Mouse (Mus musculus) megakaryocyte, adult 5-6 weeks (primary cell): ENCODE measurements at regions not wholly inside any gene's neighbourhood (a gene's known extent, or its start where the extent isn't known, plus 50 kb on each side); places are given as distances from the start of the nearest gene placed in this dataset.
A peak's percentile ranks its signal among the peaks of the same experiment; 100 is the strongest.

ENCODE experiments used
- ATAC-seq: 2 replicates; pipeline ENCODE4 v1.8.0; 2016; ENCODE audit warnings: mild to moderate bottlenecking, inconsistent platforms; ENCODE audit not compliant: poor library complexity, severe bottlenecking

DNA sequence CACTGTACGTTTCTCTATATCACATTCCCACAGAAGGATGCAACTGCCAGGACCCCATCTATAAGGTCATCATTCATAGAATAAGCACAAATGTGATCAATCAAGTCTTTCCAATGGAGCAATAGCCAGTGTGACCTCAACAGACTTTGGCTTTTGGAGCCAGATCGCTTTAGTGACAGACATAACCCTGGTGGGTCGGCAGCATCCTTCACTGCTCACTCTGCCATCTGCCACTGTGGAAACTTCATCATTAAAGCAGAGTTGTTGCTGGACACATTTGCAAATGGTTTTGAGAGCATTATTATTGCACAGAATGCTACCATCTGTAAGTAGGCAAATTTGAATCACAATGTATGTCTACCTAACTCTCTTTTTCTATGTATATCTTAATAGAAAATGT is 212.9 kb upstream of the Gk2 start:
- no peak for ATAC-seq

DNA sequence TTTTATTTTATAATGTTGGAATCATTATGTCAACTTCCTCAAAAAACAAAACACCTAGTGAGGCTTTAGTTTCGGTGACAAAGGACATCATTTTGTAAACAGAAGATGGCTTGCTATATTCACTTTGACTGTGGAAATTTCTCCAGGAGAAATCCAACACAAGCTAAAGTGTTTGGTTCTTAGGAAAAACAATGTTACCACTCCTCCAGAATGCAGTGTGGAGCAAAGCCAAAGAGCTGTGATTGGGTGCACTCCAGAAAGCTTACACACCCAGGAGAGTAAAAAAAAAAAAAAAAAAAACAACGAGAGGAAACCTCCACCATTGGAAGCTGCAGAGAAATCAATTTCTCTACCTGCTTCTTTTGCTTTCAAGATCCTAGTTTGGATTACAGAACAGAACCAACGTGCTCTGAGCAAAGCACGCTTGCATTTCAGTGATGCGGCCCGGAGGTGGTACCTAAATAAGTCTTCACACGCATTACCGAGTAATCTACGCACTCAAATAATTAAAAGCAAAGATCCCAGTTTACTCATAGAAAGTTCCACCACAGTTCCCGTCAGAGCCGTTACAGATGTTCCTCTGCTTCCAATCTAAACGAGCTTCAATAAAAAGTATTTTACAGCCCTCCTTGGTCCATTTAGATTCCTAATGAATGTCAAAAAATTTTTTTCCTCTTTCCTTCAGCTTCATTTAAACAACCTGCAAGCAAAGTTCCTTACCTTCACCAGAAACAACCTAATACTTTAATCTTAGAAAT is 199.5 kb upstream of the Gk2 start:
- ATAC-seq, result no peak

DNA sequence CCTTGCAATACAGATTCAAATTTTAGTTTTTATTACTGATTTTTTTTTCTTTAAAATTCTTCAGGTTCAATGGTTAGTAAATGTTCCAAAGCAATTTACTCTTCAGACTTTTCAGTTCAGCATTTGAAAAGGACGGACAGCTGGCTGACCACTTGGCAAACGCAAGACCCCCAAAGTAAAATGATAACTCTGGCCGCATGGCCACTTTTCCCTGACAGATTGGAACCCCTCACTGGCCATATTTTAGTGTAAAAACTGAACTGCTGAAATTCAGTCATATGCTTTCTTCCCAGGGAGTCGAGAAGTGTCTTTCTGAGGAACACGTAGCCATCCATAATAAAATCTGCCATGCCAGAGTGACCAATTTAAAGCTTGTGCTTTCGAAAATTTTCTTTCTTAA is 198.4 kb upstream of the Gk2 start:
- ATAC-seq, result no peak

DNA sequence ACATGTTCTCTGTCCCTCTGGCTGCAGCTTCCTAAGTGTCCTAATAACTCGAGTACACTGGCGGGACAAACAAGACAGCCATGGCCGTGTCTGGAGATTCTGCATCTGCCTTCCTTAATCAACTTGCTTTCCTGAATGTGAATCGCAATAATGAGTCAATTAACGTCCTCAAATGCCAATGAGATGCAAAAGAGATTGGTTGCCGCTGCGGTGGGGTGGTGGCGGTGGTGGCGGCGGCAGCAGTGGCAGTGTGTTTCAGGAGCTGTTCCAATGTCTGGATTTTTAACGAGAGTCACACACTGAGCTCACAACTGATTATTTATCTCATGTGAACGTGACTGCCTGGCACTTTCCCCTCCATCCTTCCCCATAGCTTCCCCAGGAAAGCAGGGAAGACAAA is 197.6 kb upstream of the Gk2 start:
- ATAC-seq, result no peak

DNA sequence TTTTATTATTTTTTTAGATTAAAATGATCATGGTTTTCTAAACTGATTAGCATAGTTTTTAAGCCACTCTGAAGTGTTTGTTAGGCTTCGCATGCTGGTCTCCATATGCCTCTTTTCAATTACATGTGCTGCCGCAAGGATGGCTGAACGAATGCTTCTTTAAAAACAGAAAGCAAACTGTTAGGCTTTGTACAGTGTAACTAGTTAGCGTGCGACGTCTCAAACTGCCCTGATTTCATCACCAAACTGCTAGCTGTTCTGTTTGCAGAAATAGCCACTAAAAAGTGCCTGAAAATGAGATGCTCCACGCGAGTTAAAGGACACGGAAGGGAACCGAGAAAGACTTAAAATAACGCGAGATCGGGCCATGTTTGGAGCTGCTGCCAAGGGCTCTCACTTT is 185.4 kb upstream of the Gk2 start:
- ATAC-seq, result no peak

DNA sequence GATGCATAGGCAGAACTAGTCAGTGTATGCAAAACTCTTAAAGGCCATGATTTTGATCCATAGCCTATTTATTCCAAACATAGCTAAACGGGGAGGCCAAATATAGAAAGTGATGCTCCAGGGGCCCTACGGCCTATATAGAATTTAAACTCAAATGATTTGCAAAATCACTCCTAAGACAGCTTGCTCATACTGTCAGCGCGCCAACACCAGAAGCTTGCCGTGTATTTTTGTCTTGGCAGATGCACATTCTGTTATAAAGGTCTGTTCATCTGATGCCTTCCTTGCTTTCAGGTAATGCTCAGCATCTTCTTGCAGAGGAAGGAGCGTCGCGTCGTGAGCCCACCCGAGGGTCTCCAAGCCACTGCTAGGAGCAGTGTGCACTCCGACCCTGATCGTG is 184.8 kb upstream of the Gk2 start:
- ATAC-seq, result no peak

DNA sequence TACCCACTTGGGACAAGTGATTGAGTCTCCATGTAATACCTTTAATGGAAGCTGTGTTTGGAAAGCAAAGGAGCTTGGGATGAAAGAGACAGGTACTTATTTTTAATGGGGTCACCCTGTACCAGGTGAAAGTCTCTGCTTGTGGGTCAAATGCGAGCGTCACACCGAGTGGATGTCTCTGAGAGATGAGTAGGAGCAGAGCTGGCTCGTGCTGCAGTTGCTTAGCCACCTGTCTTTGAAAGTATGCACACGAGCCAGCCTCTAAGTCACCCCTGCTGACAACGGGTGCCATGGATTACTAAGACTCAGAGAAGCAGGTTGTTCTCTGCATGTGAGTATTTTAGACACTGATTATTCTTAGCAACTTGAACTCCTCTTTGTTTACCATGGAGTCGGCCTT is 179.5 kb upstream of the Gk2 start:
- ATAC-seq, result no peak

DNA sequence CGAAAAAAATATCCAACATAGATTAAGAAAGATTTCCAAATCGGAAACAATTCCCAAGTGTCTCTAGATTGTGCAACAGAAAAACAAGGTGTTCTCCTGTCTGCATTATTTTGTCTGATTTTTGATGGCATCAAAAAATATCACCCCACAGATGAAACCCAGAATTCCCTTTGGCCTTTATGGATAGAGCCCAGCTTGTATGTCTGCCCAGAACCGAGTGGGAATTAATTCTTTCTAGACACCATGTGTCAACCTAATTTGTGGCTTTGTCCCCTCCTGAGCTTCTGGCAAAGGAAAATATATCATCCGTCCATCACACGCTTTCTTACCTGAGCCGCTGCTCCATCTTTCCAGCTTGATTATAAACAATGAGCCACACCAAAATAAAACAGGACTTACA is 176.9 kb upstream of the Gk2 start:
- ATAC-seq, result no peak

DNA sequence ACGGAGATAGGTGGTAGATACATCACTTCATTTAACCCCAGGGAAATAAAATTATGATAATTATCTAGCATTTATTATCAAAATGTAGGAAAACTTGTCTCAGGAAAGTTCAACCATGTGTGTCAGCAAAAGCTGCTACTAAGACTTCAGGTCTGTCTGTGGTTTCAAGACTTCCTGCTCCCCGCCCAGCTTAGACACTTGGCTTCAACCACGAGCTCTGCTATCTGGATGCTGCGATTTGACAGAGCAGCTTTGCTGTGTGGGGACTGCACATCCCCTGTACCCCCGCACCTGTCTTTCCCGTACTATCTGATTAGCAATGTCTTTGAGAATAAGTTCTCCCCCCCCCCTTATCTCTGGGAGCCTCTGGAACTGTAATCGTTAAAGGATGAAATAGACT is 176.0 kb upstream of the Gk2 start:
- peak; percentile 57; the same call in 1 of the 2 replicates for ATAC-seq

DNA sequence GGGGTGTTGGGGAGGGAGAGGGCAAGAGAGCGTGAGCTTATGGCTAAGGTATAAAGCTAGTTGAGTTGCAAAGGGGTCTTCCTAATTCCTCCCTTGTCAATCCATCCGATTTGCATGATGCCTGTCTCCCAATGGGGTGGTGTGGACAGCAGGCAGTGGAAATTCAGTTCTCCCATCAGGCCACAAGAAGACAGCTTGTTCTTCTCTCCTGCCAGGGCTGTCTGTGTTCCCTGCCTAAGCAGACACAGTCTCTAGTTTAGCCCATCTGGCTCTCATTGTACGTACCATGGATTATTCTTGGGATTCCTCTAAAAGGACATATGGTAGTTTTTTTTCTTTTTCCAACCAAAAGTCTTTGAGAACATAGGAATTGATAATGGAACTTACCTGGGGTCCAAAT is 168.4 kb upstream of the Gk2 start:
- no peak for ATAC-seq

DNA sequence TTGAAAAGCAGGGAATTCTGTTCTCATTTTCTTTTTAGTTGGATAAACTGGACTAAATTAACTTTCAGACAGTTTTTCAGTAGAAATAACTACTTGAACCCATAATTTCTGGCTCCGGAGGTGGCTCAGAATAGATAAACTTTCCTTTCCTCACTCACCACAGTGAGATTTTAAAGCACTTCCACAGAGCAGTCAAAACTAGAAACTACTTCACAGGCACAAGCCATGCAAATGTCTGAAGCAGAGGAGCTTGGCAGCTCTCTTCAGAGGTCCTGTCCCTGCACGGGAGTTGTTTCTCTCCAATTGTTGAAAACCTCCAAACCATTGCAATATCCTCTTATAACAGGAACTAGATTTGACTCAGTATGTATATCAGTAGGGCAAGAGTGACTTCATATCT is 163.1 kb upstream of the Gk2 start:
- no peak for ATAC-seq

DNA sequence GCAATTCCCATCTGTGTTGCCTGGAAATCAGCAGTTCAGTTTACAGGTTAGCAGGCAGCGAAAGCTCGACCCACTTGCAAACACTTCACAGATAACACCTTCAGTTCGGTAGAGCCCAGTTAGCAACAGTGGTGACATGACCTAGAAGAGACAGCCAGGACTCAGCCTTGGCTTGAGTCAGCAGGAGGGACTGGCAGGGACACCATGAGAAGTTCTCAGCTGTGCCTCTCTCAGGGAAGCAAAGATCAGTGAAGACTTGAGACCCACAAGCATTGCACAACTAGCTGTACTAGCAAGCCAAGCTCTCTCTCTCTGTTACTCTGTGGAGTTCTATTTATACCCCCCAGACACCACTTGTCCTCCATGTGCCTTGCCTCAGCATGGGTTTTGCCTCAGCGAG is 161.6 kb upstream of the Gk2 start:
- no peak for ATAC-seq

DNA sequence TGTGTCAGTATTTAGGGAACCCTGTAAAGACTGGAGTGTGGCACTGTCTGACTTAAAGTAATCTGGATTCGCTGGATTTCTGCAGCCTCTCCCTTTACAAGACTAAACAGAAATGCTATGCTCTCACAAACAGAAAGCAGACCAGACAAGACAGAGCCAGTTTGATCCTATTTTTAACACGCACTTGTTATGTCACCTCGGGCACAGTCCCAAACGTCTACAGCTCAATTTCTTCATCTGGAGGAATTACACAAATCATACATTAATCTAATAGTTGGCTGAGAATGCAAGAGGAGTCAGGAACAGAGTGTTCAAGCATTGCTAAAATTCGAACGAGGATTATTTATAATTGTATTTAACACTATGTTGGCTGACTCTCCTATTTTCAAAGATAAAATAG is 145.4 kb upstream of the Gk2 start:
- no peak for ATAC-seq

DNA sequence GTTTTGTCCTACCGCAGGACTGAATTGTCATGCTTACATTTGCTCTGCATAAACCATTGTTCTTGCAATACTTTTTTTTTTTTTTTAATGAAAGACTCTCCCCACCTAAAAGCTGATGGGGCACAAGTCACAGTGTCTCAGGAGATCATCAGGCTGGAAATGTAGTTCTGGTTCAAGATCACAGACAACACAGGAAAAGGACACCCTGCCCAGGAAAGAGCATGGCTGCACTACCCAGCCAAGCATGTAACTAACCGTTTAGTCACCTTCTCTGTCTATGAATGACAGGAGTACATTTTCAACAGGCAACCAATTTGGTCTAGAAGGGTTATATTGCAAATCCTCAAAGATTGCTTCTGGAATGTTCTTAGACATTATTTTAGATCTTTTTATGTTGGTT is 144.6 kb upstream of the Gk2 start:
- no peak for ATAC-seq

DNA sequence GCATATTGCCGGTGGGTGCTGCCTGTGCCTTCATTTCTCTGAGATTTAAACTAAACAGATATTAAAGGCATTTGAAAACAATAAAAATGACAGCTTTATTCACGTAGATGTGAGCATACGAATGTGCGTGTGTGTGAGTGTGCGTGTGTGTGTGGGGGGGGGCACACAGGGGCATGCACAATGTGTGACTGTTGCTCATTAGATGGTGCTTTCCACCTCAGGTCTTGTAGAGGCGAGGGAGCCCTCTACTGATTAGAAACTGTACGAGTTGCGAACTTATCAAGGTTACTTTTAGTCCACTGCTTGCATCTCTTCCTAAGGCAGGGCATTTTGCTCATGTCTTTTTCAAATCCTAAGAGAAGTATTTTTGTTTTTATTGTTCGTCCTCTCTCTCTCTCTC is 141.9 kb upstream of the Gk2 start:
- ATAC-seq, result no peak

DNA sequence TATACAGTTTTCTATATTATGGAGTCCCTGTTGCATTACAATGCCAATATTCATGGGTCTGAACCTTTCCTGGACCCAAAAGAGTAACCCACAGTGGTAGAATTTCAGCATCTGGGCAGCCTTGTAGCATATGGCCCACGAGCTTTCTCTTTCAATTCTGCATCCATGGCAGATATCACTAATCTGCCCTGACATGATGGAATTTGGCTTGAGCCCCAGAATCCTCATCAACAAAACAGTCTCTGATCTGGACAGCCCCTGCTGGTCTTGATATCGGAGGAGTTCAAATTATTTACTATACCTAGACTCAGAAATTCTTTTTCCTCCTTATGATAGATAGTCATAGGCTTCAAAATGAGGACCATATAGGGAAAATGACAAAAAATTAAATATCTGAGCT is 139.1 kb upstream of the Gk2 start:
- no peak for ATAC-seq

DNA sequence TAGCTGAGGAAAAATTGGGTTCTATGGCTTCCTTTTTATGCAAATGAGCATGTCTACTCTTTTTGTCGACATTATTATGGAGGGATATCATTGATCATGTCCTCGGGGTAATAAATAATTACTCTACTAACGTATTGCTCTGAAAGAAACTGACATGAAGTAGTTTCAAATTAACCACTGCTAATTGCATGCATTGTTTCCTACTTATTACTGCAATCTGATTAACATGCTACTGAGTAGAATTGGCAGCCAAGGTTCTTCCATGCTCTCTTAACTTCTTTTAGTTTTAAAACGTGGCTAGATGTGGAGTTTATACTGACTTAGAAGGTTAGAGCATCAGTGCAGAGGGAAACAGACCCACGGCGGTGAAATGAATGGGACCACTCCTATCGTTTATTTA is 137.3 kb upstream of the Gk2 start:
- no peak for ATAC-seq

DNA sequence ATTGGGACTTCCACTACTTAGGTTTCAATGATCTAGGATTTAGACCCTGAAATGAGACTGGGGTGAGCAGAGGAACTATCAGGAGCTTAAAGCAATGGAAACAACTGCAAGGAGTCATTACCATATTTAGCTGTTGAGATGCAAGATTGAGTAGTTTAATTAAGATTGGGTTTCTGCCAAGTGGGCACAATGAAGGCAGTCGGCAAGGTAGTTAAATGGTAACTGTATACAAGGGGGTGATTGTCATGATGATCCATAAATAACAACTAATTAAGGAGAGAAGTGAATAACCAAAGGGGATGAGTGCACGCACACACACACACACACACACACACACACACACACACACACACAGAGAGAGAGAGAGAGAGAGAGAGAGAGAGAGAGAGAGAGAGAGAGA is 125.7 kb upstream of the Gk2 start:
- no peak for ATAC-seq

DNA sequence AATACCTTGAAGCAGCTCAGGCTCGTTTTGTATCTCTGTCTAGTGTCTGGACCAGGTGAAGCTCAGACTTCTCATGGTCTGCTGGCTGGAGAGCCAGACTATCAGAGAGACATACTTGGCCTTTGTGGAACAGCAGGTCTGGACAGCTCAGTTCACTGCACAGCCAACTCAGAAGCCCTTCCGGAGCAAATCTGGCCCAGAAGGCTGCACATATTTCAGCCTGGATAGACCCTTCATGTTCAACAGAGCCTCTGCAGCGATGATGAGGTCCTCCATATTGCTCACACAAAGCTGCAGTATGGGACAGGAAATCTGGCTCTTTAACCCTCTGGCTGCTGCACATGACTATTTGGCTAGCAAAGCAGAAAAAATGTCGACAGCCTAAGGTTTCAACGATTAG is 108.7 kb upstream of the Gk2 start:
- no peak for ATAC-seq

DNA sequence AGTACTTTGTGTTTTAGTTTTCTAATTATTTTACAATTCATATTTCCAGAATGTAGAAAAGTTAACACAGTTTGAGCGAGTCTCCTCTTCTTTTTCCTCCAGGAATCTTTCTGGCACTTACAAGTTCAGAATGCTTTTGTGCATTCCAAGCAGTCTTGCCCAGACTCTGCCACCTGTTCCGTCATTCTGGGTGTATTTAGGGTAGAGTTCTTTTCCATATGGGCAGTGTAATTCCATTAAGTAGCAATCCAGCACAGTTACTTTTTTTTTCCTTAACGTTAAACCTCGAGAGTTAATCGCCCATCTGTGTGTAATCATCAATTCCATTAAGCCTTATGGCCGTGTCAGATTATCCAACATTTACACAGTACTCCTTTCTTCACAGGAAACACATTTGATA is 106.9 kb upstream of the Gk2 start:
- ATAC-seq, result no peak

DNA sequence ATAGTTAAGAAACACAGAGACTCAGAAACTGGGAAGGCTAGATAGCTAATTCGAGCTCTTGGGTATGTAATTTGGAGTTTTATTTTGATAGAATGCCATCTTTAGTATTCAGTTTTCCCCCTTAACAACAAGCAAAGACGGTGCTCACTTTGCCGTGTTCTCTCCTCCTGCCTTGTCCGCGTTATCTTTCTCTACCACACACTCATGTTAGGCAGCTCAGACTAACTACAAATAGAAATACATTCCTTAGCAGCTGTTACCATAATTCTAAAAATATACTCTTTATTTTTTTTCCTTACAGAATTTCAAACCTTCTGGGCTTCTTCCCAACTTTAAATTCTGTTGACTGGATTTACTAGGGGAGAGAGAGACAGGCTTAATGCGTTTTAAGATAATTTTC is 97.5 kb upstream of the Gk2 start:
- ATAC-seq, result no peak

DNA sequence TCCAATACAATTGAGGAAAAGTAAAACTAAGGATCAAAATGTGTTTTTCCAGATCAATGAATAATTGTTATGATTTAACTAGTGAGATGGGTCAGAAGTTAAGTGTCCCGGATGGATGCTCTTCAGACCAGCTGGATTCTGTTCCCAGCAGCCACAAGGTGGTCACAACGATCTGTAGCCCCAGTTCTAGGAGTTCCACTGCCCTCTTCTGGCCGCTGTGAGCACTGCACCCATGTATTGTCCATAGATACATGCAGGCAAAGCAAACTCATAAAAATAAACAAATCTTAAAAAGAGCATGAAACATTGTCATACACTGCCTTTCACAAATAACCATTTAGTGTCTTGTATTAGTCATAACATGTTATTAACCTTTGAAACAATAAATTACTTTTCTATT is 96.3 kb upstream of the Gk2 start:
- ATAC-seq, result 0 out of 2 replicates have a peak, but pooled peaks have one; percentile 54

DNA sequence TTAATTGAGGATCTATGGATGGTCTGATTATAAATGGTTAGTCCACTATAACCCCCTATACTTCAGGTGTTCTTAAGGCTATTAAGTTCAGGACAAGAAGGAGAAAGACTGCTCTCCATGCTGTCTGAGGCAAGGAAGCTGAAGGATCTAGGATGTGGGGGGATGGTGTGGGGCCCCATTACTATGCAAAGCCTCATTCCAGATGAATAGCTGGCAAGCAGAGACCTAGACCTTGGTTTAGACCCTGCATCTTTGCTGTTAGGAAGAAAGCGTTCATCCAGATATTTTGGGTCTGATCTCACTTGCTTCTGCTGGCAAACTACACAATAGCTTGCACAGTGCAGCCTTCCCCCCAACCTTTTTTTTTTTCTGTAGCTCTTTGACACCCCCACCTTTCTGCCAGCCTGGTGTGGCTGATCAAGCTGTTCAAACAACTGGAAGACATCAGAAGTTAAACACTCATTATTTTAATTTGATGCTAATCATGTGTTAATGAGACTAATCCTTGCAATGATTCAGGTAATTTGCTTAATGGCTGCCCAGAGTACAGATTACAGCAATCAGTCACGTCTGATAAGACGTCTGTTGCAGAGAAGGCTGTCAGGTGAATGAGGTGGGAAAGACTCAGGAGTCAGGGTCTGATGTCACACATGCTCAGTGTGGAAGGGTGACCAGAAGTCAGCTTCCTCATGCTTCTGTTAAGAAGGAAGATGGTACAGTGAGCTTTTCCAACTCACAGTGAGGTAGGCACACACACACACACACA is 80.9 kb upstream of the Gk2 start:
- ATAC-seq, result no peak
